Mouse (Mus musculus) adrenal gland, adult (tissue): ENCODE measurements around the gene Tspan18.

Experiments used
- DNase-seq, 2 experiments: peaks; one replicate each; pipeline ENCODE4 v3.0.0; 2022 to 2023; ENCODE audit warnings: low spot score in 1 of 2; ENCODE audit not compliant: inconsistent age in 2 of 2

Tspan18 gene

GRCm38 (mm10) chr2:93333817-93334731 is at the start of gene Tspan18:
Gene Tspan18, minus strand, starts transcription at chr2:93334505.
- DNase-seq: peak; percentile 84 to 90

DNA sequence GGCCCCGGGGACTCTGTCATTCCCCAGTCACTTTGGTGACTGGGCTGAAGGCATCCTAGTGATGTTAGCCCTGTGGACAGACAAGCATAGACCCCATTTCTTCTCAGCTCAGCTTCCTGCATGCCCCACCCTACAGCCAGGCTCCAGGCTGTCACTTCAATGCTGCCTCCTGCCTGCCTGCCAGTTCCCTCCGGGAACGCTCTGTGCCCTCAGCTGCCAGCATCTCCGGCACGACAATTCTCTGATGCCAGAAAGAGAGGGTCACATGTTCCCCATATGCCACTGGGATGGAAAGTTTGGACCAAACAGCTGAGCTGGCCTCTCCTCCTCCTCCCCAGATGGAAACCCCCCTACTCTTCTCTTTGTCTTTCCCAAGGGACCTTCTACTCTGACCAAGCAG is 49.5 kb upstream of the Tspan18 start:
- no peak for DNase-seq

DNA sequence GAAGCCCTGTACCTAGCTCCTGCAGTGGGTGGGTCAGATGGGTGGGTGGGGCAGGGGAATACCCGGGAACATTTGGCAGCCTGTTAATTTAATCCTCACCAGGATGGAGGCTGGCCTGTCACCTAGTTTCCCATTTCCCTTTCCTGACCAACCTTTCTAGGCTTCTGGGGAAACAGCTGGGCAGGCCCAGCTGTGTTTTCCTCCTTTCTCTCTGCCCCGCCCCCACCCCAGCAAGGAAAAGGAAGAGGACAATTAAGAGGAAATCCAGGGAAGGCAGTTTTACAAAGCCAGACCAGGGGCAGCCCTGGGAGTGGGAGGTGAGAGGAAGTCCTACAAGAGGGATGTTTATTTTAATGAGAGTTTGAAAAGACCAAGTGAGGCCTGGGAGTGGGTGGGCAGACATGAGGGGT is 46.4 kb upstream of the Tspan18 start:
- DNase-seq: no peak

DNA sequence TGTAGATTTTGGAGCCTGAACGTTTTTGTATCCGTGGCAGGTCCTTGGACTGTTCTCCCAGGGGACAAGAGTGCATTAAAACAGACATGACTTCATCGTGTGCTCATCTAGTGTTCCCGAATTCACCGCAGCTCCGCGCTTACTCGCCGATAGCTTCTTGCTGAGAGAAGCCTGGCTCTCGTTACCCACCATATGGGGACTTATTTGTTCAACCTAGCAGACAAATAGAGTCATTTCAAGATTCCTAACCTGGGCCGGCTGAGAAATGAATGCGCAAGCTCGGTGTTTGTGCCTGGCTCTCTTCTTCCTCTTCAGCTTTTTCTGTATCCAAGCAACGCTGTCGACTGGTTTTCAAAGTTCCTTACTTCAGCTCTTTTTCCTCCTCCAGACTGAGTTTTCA is 43.5 kb upstream of the Tspan18 start:
- DNase-seq: no peak

- DNase-seq: no peak
These were observed 42.9 kb upstream of the Tspan18 start for GRCm38 (mm10) chr2:93377157-93377556.

GRCm38 (mm10) chr2:93372872-93373271 is 38.6 kb upstream of the Tspan18 start:
- no peak for DNase-seq

DNA sequence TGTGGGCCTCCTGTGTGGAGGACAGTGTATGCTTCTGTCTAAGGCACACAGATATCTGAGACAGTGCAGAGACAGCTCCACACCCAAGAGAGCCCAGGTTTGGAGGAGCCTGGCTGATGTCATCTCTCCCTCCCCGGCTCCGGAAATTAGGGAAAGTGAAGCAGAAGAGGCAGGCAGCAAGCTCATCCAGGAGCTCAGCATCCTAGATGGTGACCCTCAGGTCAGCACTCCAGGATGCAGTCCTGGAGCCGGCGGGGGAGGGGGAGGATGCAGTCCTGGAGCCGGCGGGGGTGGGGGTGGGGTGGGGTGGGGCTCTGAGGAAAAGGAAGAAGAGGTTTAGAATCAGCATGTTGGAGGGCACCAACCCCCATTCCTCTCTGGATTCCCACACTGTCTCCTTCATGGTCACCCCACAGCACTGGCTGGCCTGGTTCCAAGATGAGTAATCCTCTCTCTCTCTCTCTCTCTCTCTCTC is 37.8 kb upstream of the Tspan18 start:
- DNase-seq: peak; percentile 42 to 71

- no peak for DNase-seq
These were observed 34.6 kb upstream of the Tspan18 start for GRCm38 (mm10) chr2:93368954-93369353.

DNA sequence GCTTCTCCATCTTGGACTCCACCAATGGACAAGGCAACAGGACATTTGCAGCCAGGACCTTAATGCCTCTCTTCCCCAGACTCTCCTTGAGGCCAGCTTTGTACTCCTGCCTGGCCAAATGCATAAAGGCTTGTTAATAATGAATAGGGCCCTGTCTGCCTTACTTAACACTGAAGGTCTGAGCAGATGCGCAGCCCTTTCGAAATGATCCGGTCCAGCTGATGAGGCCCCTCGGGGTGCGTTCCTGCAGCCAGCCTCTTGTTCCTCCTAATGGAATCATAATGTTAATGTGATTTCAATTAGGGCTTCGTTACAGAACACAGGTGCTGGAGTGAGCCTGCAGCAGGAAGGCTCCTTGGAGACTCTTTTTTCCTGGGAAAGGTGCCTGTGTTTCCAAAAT is 33.7 kb upstream of the Tspan18 start:
- no peak for DNase-seq

GRCm38 (mm10) chr2:93365411-93365810 is 31.1 kb upstream of the Tspan18 start:
- no peak for DNase-seq

DNA sequence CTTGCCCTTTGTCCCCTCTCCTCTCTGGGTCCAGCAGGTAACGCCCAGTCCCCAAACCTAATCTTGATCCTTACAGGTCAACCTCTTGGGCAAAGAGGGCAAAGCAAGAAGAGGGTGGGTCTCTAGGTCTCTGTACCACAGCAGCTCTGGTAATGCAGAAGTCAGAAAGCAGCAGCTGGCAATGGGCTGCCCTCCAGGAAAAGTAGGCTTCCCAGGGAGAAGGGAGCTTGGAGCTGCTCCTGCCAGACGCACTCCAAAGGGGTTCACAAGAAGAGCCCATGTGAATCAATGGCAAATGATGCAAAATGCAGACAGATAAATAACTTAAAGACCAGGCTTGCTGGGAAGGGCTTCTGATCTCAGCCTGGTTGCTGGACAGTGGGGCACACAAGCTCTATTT is 30.6 kb upstream of the Tspan18 start:
- DNase-seq: no peak

DNA sequence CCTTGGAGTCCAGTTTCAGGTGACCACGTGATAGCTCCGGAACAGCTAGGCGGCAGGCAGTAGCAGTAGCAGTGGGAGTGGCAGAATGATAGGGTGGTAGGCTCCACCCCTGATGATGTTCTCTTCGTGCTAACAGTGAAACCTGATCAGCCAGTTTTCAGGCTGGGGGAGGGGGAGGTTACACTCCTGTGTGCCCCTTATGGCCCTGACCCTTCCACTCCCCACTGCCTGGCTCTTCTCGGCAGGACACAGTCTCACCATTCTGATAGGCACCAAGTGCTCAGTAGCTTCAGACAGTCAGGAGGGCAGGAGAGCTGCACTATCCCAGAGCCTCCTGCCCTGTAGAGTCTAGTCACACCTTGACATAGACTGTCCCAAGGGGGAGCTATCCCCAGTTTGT is 27.1 kb upstream of the Tspan18 start:
- no peak for DNase-seq

GRCm38 (mm10) chr2:93360310-93360709 is 26.0 kb upstream of the Tspan18 start:
- DNase-seq: no peak

GRCm38 (mm10) chr2:93357391-93357790 is 23.1 kb upstream of the Tspan18 start:
- DNase-seq: no peak

GRCm38 (mm10) chr2:93355845-93356244 is 21.5 kb upstream of the Tspan18 start:
- DNase-seq: no peak

GRCm38 (mm10) chr2:93354621-93355020 is 20.3 kb upstream of the Tspan18 start:
- peak in 1 of 2 experiments; percentile 59 for DNase-seq

GRCm38 (mm10) chr2:93353725-93354124 is 19.4 kb upstream of the Tspan18 start:
- DNase-seq: no peak

- DNase-seq: no peak
These were observed 18.8 kb upstream of the Tspan18 start for GRCm38 (mm10) chr2:93352915-93353685.

DNA sequence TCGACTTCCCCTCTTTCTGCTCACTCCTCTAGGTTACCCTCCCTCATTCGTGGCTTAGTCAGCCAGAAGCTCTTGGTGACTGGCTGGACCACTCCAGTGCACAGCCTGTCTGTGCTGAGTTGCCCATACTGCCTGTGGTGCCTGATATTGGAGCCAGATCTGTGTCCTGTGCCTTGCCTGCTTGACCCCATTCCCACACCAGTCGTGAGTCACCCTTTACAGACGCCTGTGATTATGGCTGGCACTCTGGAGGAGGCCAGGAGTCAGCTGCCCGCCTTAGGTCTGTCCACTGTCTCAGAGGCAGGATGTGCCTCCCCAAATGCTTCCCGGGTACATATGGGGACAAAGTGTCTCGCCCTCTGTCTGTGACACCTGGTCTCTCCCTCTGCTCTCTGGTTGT is 17.0 kb upstream of the Tspan18 start:
- peak in 1 of 2 experiments; percentile 53 for DNase-seq

- no peak for DNase-seq
These were observed 12.7 kb upstream of the Tspan18 start for GRCm38 (mm10) chr2:93347018-93347417.

- no peak for DNase-seq
These were observed 12.3 kb upstream of the Tspan18 start for GRCm38 (mm10) chr2:93346609-93347008.
